Mouse (Mus musculus) liver, embryonic 14.5 days (tissue): ENCODE data around the gene Edc4.

ENCODE experiments used
- CTCF ChIP-seq: IDR thresholded peaks from 2 replicates; pipeline ENCODE4 v1.5.1; 2016; ENCODE audit warnings: antibody characterized with exemption, low read depth, control low read depth
- EP300 ChIP-seq: IDR thresholded peaks from 2 replicates; pipeline ENCODE4 v1.6.1; 2016; ENCODE audit warnings: antibody characterized with exemption, low read depth

GRCm38 (mm10) chr8:105880754-105881520 is at the start of gene Edc4:
- TF ChIP-seq CTCF (no peak), EP300 (0 out of 2 replicates have a peak, but pooled peaks have one; percentile 24)
